Mouse (Mus musculus): Measurements from ENCODE around the gene Slc17a4. TPM values are rescaled to one million over a fixed set of nuclear protein-coding genes. Genes with fewer than 3 reads are reported as not detected.

Slc17a4 gene
- total RNA-seq, 2 experiments from 2014 or later = not detected

- DNase-seq = no peak
These were observed 22.1 kb downstream of the Slc17a4 start for GRCm38 (mm10) chr13:23892592-23893268.

- DNase-seq = no peak
These were observed 25.7 kb downstream of the Slc17a4 start for GRCm38 (mm10) chr13:23889011-23889605.

GRCm38 (mm10) chr13:23887026-23887725 is 27.6 kb downstream of the Slc17a4 start:
- DNase-seq = no peak

- peak; percentile 9 for DNase-seq
These were observed 29.3 kb downstream of the Slc17a4 start for GRCm38 (mm10) chr13:23885540-23885939.

GRCm38 (mm10) chr13:23879636-23880035 is 35.2 kb downstream of the Slc17a4 start:
- DNase-seq = no peak

GRCm38 (mm10) chr13:23879106-23879505 is 35.7 kb downstream of the Slc17a4 start:
- DNase-seq = no peak

GRCm38 (mm10) chr13:23873141-23873540 is 41.7 kb downstream of the Slc17a4 start:
- no peak for DNase-seq

GRCm38 (mm10) chr13:23869996-23870395 is 44.8 kb downstream of the Slc17a4 start:
- no peak for DNase-seq

- DNase-seq = no peak
These were observed 45.8 kb downstream of the Slc17a4 start for GRCm38 (mm10) chr13:23868790-23869533.

- DNase-seq = no peak
These were observed 47.4 kb downstream of the Slc17a4 start, which contains the start of gene Slc17a1 for GRCm38 (mm10) chr13:23867405-23867804. Slc17a1 (plus strand) TSS chr13:23867750.

GRCm38 (mm10) chr13:23867000-23867399 is 47.8 kb downstream of the Slc17a4 start:
- DNase-seq = no peak

GRCm38 (mm10) chr13:23866086-23866710 is 48.6 kb downstream of the Slc17a4 start:
- DNase-seq = no peak

GRCm38 (mm10) chr13:23864711-23865110 is 50.1 kb downstream of the Slc17a4 start:
- DNase-seq = no peak

- DNase-seq = no peak
These were observed 53.0 kb downstream of the Slc17a4 start for GRCm38 (mm10) chr13:23861815-23862214.

- no peak for DNase-seq
These were observed 58.4 kb downstream of the Slc17a4 start for GRCm38 (mm10) chr13:23856401-23856800.

- DNase-seq = no peak
These were observed 65.5 kb downstream of the Slc17a4 start for GRCm38 (mm10) chr13:23849299-23849698.

Small RNA genes within 50 kb of the gene (microRNA-seq; reads per million reads assigned to microRNA genes)
- 0 reads per million in 2 experiments for gene Gm44344

Other genes starting within 250 kb of the Slc17a4 start
- 1 to 10 TPM; 6.3 to 6.7 TPM for gene Hist1h2ac, start 231.1 kb downstream of the Slc17a4 start, total RNA-seq (2021)
- 10 to 100 TPM; 87.0 to 92.4 TPM for gene Hist1h2bc, start 230.8 kb downstream of the Slc17a4 start, total RNA-seq (2021)
- under 1 TPM; 0.59 to 0.63 TPM for gene Hist1h1t, start 219.2 kb downstream of the Slc17a4 start, total RNA-seq (2021)
- gene Hist1h4c, start 216.6 kb downstream of the Slc17a4 start, total RNA-seq (2021) = 100 to 1,000 TPM; 153 to 157 TPM
- gene Hfe, start 204.2 kb downstream of the Slc17a4 start, total RNA-seq (2021) = 1 to 10 TPM; 8.1 to 9.5 TPM
- gene Hist1h1c, start 176.2 kb downstream of the Slc17a4 start, total RNA-seq (2021) = 100 to 1,000 TPM; 361 to 459 TPM
- 10 to 100 TPM; 86.2 to 86.5 TPM for gene Hist1h3c, start 169.4 kb downstream of the Slc17a4 start, total RNA-seq (2021)
- 100 to 1,000 TPM; 106 to 125 TPM for gene Hist1h2bb, start 168.3 kb downstream of the Slc17a4 start, total RNA-seq (2021)
- gene Hist1h2ab, start 163.9 kb downstream of the Slc17a4 start, total RNA-seq (2021) = 100 to 1,000 TPM; 187 to 217 TPM
- 100 to 1,000 TPM; 213 to 261 TPM for gene Hist1h3b, start 162.7 kb downstream of the Slc17a4 start, total RNA-seq (2021)
- gene Hist1h4b, start 158.0 kb downstream of the Slc17a4 start, total RNA-seq (2021) = 100 to 1,000 TPM; 131 to 149 TPM
- gene Hist1h4a, start 153.8 kb downstream of the Slc17a4 start, total RNA-seq (2021) = 100 to 1,000 TPM; 140 to 160 TPM
- gene Hist1h3a, start 152.6 kb downstream of the Slc17a4 start, total RNA-seq (2021) = 100 to 1,000 TPM; 159 to 176 TPM
- 100 to 1,000 TPM; 124 to 147 TPM for gene Hist1h1a, start 151.3 kb downstream of the Slc17a4 start, total RNA-seq (2021)
- not detected for gene Trim38, start 145.1 kb downstream of the Slc17a4 start, total RNA-seq (2021)
- under 1 TPM in 1 of 2 experiments, not detected in 1; 0.11 TPM for gene Slc17a2, start 108.0 kb downstream of the Slc17a4 start, total RNA-seq (2021)
- gene Slc17a3, start 75.6 kb downstream of the Slc17a4 start, total RNA-seq (2021) = under 1 TPM in 1 of 2 experiments, not detected in 1; 0.07 TPM
- not detected for gene Slc17a1, start 47.3 kb downstream of the Slc17a4 start, total RNA-seq (2021)
- gene Hist1h2ba, start 19.1 kb upstream of the Slc17a4 start, total RNA-seq (2021) = not detected
- not detected for gene Hist1h2aa, start 19.5 kb upstream of the Slc17a4 start, total RNA-seq (2021)
- not detected for gene Scgn, start 76.2 kb upstream of the Slc17a4 start, total RNA-seq (2021)

All from gastrocnemius, postnatal 10 days (tissue).